Mouse (Mus musculus) brain, embryonic 14.5 days (tissue): Measurements from ENCODE around the gene Uqcc1. TPM values are rescaled to one million over a fixed set of nuclear protein-coding genes. Genes with fewer than 3 reads are reported as not detected.
A peak's percentile ranks its signal among the peaks of the same experiment; 100 is the strongest.

ENCODE experiments used
- DNase-seq: peaks from one replicate; pipeline ENCODE4 v3.0.0-alpha.2; 2011; ENCODE audit warnings: low read depth
- CTCF ChIP-seq: fragments of 200-500 bp; IDR thresholded peaks from 2 replicates; pipeline ENCODE4 v1.5.1; 2012; ENCODE audit warnings: inconsistent platforms, mild to moderate bottlenecking, moderate library complexity, borderline replicate concordance; ENCODE audit not compliant: insufficient read depth, insufficient read length; ENCODE audit errors: extremely low read depth
- POLR2A ChIP-seq: fragments of 200-500 bp; IDR thresholded peaks from 2 replicates; pipeline ENCODE4 v1.6.1; 2012; ENCODE audit warnings: mild to moderate bottlenecking, inconsistent platforms, borderline replicate concordance; ENCODE audit not compliant: poor library complexity, insufficient read depth, insufficient read length, severe bottlenecking; ENCODE audit errors: extremely low read depth
- polyA plus RNA-seq: library from polyadenylated mRNA; depleted of rRNA; stranded (reverse); fragments of >200 nt; gene quantifications from 2 replicates; pipeline ENCODE4 v1.2.3, GENCODE M21; 2012

The Uqcc1 gene
- polyA plus RNA-seq, 1 experiment = 40.4 TPM

- DNase-seq = no peak
- TF ChIP-seq CTCF = no peak
- no peak for TF ChIP-seq POLR2A
These were observed 7.0 kb downstream of the Uqcc1 start for GRCm38 (mm10) chr2:155923143-155923542.

DNA sequence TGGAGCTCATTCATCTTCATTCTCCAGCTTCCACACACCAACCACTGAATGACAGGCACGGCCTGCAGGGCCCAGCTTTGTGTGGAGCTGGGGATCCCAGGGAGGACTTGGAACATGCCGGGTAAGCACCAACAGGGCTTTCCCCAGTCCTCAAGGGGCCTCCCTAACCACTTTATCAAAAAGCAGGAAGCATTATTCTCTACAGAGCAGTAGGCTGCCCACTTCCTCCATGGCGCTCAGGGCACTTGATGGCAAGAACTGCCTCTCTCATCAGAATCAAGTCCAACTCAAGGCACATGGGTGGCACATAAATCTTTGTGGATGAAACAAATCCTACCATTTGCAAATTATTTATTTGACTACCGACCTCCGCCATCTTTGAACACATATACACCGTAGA lies 15.4 kb downstream of the Uqcc1 start:
- DNase-seq = no peak
- no peak for TF ChIP-seq CTCF
- no peak for TF ChIP-seq POLR2A

DNA sequence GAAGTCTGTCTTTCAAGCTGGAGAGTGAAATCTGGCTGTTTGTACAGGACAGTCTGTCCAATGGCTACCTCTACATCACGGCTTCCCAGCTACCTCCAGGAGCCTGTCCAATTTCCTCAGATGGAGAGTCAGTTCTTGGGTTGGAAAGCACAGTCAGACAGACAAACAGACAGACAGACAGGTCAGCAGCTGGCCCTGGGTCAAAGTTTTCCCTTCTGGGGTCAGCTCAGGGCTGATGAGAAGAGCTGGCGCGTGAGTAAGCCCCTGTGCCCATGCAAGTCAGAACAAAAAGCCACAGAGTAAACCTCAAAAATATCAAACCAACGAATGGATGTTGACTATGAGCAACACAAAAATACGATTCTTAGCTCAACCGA lies 26.5 kb downstream of the Uqcc1 start:
- DNase-seq = no peak
- TF ChIP-seq CTCF = no peak
- no peak for TF ChIP-seq POLR2A

DNA sequence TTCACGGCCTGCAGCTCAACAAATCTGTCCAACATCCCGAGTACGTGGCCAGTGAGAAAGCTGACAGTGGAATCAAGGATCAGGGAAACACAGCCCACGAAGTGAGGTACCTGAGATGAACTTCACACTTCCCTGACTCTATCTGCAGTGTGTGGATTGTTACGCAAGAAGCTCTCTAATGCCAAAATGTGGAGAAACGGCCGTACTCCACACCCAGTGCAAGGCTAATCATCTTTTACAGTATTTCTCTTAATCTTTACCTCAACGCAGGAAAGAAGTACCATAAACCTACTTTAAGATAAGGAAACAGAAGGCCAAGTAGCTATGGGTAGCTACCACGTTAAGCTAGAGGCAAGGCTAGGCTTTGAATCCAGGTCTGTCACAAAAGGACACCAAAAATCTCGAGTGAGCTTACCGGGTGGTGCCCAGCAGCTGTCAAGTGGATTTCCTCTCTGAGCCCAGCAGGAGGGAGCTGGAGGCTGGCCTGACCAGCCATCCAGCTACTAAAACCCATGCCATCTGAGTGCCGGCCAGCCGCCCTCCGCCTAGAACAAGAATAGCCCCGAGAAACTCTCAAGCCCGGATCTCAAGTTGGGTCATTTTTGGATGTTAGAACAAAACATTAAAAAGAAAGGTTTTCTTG lies 27.0 kb downstream of the Uqcc1 start:
- TF ChIP-seq POLR2A (no peak), CTCF (no peak)
- no peak for DNase-seq

DNA sequence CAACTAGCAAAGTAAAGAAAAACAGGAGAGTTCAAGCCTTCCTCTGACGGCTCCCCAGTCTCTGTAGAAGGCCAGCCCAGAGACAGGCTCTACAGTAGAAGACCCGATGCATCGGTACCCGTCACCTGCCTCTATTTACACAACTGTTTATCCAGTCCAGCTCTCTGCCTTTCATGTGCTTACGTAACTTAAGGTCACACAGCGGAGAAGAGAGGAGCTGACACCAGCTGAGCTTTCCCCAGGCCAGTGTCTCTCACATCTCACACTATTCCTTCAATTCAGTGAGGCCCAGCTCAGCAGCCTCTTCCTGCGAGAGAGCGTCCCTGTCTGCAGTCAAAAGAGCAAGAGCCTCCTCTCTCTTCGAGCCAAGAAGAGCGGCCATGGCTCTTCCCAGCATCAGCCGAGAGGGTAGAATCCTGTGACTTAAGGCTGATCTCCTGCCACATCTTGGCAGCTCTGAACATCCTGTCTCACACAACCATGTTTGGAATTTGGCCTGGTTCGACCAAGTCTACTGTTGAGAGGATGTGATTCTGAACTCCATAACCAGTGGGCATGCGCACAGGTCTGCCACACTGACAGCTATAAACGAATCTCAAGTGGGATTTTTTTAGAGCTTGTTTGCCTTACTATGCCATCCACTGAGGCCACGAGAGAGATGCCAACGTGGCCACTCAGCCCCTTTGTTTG lies 34.9 kb downstream of the Uqcc1 start:
- DNase-seq = no peak
- no peak for TF ChIP-seq CTCF
- no peak for TF ChIP-seq POLR2A

GRCm38 (mm10) chr2:155894307-155895045 lies 35.6 kb downstream of the Uqcc1 start:
- DNase-seq = no peak
- no peak for TF ChIP-seq CTCF
- no peak for TF ChIP-seq POLR2A

- TF ChIP-seq POLR2A = no peak
- TF ChIP-seq CTCF = no peak
- no peak for DNase-seq
These were observed 43.3 kb downstream of the Uqcc1 start for GRCm38 (mm10) chr2:155886776-155887175.

DNA sequence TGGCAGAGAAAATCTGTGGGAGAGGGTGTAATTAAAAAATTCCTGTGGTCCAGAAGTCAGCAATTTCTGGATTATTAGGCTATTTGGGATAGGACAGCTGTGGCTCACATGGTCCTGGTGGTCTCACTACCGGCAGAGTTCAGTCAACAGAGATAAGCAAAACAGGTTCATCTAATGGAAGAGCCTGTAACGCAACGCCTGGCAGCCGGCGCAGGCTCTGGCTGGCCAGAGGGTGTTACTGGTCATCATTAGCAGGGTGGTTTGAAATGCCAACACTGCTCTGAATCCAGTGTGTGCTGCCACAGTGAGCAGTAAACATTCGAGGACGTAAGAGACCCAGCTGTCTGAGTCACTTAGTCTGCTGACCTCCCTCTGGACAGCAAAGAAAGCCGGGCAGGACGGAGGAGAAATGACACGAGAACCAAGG lies 44.8 kb downstream of the Uqcc1 start:
- DNase-seq = no peak
- TF ChIP-seq CTCF (no peak), POLR2A (no peak)

DNA sequence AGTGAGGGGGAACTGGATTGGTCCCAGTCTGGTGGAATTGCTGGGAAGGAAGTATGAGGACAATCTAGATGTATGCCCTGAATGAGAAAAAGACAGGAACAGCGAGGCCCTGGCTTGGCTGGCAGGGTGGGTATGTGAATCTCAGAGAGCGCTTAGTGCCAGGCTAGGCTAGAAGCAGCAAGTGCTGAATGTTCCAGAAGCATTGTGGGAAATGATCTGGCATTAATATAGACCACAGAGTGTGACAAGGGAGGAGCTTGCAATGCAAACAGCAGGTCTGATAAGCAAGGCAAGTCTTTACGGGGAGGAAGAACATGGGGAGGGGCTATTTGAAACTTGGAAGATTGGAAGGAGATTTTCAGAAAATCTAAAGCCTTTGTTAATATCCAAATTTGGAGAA lies 48.0 kb downstream of the Uqcc1 start:
- TF ChIP-seq POLR2A (no peak), CTCF (no peak)
- no peak for DNase-seq

DNA sequence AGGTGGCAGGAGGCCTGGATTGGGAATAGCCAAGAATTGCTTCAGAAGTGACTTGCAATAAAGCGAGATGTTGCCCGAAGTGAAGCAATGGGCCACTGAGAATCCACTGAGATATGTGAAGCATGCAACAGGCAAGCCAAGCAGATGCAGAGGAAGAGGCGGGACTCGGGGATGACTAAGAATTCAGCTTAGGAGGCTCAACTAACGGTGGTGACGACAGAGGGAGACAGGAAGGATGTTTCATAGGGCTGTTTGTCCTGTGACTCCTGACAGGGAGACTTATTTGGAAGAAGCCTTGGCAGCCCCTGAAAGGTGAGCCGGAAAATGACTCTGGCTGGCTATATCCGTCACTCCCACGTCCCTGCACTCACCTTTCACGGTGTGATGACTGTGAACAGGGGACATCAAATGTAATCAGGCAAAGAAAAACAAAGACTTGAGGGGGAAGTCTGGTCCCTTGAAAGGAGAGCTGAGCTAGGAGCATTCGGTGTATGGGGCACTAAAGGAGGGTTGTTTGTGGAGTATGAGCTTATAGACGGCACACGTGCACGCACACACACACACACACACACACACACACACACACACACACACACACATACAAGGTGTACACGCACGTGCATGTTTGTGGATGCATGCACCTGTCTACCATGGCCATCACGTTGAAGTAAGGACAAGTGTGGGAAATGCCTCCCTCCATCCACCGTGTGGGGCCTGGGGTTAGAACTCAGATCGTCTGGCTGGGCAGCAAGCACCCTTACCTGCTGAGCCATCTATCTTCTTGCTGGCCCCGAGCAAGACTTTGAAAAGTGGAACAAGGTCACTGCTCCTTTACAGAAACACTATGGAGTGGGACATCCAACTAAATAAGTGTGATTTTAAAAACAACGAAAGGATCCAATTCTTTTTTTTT lies 50.9 kb downstream of the Uqcc1 start:
- TF ChIP-seq POLR2A (no peak), CTCF (no peak)

DNA sequence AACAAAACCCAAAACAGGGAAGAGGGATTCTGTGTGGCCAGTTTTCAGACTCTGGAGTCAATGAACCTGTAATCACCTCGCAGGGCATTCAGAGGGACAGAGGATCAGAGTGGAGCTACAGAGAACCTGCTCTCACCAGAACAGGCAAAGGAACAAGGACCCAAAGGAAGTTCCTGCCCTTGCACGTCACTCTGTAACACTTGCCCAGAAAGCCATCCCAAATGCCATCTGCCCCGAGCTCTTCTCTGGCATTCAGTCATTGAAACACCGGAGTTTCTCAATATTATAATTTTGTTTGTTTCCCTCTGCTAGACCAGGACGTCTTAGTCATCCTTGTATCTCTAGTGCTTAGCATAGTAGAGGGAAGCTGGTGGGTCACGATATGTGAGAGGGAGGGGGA lies 56.5 kb downstream of the Uqcc1 start:
- TF ChIP-seq CTCF (no peak), POLR2A (no peak)
- DNase-seq = no peak

More for the DNA sequence above, 50.9 kb downstream of the Uqcc1 start:
- DNase-seq = no peak

- TF ChIP-seq POLR2A (no peak), CTCF (no peak)
- DNase-seq = peak; percentile 72
These were observed 57.1 kb downstream of the Uqcc1 start for GRCm38 (mm10) chr2:155872930-155873507.
